Mouse (Mus musculus): ENCODE measurements at regions not wholly inside any gene's neighbourhood (a gene's known extent, or its start where the extent isn't known, plus 50 kb on each side); places are given as distances from the start of the nearest gene placed in this dataset.

DNA sequence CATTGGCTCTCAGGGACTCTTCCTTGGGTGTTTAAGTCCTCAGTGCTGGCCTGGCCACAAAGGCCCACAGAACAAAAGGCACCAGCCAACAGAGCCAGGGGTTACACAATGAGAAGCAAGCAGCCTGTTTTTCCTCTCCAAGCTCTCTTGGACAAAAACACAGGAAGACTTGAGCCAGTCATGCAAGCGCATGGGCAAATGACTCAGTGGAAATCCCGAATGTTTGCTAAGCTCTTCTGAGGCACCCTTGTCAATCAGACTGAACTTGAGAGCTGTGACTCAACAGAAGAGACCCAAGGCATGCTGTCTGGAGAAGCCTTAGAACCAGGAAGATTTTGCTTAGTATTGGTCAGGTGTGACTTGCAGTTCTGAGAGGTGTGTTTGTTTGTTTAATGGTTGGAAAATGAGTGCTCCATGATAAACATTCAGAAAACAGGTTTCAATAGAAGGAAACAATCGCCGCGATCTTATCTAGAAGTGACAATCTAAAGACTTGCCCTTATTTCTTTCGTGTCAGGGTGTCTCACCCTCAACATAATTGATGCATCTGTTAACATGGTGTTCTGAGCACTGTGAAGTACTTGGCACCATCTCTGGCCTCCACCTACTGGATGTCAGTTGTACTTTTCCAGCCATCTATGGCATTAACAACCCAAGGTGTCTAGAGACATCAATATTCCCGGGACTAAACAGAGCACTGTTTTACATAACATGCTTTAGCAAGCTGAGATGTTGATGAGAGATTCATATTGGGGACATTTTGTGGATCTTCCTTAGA is 124.0 kb upstream of the Tmc1 start:
- no peak for DNase-seq (ENCODE audit: low spot score in 2 of 2)

DNA sequence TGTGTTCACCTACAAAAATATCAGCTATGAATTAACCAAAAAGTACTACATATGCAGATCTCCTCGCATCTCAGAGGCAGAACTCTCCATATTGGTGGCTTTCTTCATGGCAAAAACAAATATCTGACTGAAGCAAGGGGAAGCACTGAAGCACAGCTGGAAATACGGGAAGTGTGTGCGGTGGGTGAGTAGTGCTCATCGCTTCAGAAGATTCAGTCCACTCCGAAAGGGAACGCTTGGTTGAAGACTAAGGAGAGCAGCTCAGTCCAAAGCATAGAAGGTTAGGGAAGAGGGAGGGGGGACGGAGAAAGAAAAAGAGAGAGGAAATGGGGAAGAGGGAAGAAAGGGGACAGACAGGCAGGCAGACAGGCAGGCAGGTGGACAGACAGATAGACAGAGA is 114.4 kb upstream of the Tmc1 start:
- no peak for DNase-seq (ENCODE audit: low spot score in 2 of 2)

DNA sequence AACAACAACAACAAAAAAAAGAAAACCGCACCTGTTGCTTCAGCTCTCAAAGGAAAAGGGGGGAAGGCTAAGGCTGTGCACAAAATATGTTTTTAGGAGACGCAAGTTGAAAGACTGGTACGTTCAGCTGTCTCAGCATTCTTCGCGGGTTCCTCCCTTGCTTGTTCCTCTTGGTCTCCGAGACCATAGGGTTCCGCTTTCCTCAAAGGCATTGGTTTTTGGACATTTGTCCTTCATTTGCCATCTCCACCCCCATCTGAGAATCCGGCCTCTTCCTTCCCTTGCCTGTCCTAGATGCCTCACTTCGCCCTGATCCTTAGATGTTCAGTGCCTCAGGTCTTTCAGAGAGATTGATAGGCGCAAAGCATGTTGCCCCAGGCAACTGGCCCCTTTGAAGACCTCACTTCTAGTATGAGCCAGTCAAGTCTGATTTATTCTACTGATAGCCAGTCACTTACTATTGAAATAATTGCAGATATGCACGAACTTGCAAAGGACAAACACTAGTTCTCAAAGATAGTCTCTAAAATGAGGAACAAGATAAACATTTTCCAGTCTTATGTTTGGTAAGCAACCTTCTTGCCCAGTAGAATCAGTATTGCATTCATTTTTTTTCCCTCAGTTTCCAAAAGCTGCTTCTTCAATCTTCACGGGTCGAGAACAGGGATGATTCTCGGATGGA is 112.6 kb upstream of the Tmc1 start:
- DNase-seq (ENCODE audit: low spot score in 2 of 2), result no peak

DNA sequence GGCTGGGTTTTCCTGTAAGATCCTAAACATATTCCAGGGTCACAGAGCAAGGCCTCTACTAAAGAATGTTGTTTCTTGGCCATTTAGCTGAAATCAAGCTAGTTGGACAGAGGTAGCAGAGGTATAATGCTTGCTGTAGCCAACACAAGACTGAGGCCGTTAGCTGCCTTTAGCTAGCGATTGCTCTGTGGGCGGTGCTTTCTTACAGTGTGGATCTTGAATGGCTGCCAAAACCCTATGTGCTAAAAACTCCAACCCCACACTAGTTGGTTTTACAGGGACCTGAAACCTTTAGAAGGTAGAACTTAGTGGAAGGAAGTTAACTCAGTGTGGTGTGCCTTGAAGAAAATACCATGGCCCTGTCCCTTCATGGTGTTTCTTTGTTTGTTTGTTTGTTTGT is 110.9 kb upstream of the Tmc1 start:
- no peak for DNase-seq (ENCODE audit: low spot score in 2 of 2)

DNA sequence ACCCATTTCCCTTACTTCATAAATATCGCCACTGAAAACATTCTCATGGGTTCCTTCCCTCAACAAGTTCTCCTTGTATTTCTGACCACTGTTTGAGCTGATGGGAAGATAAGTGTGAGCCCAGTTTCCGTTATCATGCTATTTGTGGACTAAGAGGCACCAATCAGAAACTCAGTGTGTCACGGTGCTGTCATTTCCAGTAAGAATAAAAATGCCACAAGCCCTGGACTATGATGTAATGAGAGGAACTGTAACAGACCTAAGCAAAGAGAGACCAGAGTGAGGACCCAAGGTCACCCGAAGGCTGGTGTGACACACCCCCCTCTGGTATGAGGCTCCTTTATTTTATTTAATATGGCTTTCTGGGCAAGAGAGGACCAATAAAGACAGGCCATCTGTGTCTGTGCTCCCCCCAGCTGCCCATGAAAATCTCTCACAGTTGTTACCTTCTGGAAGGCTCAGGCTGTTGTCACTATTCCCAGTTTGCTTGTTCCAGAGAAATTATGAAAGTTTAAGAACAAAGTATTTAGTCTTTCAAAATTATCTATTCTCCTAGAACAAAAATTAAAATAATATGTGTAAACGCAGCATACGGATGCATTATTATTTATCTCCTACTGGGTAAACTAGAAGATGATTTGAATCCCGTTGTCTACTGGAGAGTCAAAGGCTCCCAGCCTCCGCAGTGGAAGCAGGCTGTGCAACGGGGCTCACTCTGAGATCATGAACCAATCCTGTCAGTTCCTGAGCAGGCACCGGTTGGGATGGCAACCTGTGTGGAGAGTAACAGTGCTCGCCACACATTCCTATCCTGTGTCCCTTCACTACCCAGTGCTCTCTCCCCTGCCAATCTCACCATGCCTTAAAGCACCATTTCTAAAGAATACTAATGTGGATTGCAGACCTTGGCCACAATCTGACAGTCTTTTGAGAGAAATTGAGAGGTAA is 99.9 kb upstream of the Tmc1 start:
- no peak for DNase-seq (ENCODE audit: low spot score in 2 of 2)

DNA sequence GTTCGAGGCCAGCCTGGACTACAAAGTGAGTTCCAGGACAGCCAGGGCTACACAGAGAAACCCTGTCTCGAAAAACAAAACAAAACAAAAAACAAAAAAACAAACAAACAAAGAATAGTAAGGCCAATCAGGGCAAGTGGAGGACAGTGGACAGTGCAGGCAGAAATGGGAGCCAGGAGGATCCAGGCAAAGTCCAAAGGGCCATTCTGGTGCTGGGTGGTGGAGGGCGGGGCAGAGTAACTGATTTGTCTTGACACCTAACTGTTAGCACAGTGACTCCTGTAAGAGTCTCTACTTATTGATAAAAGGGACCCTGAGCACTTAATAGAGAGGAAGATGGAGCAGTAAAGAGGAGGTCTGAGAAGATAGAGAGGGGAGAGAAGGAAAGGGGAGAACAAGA is 98.8 kb upstream of the Tmc1 start:
- DNase-seq (ENCODE audit: low spot score in 2 of 2), result no peak

DNA sequence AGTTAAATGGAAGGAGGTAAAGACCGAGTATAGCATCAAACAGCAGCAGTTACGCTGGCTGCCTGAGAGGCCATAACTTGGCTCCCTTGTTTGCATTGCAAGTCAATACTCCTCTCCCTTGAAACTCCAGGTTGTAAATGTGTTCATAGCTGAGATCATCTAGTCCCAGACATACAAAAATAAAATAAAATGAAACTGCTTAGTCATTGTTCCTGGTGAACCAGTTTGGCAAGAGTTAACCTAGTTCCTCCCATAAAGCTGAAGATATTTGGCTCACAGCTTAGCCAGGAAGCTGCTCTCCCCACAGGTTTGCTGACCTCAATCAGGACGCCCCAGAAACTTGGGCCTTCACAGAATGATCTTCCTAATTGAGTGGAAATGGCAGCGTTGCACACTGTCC is 97.9 kb upstream of the Tmc1 start:
- no peak for DNase-seq (ENCODE audit: low spot score in 2 of 2)

DNA sequence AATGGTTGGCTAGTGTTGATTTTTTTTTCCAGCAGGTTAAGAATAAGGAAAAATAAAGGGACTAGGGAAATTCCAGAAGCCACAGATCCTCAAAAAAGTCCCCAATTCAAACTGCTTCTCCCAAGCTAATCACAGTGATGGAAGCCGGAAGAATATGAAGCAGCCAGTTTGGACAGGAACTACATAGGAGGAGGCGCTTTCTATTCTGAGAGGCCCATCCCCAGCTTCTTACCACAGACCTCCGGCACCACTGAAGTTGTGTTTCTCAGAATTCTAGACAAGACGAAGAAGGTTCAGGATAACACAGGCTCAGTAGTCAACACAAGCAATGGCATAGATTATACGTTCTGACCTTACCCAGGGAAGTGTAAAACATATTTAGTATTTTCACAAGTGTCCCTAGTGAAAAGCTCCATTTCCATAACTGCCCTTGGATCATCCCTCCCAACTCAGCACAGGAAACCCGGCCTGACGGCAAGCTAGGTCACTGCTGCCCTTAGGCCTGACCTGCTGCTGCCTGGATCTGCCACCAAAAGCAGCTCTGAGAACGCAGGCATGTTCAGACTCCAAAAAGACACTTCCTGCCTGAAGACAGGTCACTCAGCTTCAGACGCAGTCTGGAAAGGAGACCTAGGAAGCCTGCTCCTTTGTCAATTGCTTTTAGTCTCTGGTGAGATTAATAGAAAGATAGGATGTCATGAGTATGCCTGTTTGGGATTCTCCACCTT is 97.2 kb upstream of the Tmc1 start:
- no peak for DNase-seq (ENCODE audit: low spot score in 2 of 2)

DNA sequence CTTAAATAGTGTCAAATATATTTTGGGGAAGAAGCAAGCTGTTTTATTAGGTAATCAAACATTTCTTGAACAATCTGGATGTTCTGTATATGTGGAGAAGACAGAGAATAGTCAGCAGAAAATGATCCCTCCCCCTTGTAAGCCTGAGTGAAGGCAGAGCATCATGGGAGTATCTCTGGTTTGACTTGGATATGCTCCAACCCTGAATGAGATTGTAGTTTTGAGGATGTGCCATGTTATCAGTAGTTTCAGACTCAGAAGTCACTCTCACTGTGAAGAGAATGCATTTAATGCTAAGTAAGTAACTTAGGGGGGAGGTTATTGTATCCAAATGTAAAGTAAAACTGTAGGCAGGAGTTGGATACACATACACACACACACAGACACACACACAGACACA is 95.3 kb upstream of the Tmc1 start:
- no peak for DNase-seq (ENCODE audit: low spot score in 2 of 2)

DNA sequence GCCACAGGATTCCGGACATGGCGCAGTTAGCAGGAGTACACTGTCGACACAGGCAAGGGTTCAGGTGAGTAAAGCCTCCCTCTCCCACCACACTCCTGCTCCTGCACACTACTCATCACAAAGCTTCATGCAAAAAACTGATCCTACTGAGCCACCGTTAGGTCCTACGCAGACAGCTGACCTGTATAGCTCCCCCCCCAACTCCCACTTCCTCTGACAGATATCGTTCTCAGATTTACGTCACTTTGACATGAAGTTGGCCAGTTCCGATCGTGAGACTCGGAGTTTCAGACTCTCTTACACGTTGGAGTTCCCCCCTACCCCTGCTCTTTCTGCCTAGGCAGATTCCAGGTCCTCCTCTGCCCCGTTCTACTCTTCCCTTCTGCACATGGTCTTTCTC is 91.6 kb upstream of the Tmc1 start:
- no peak for DNase-seq (ENCODE audit: low spot score in 2 of 2)

DNA sequence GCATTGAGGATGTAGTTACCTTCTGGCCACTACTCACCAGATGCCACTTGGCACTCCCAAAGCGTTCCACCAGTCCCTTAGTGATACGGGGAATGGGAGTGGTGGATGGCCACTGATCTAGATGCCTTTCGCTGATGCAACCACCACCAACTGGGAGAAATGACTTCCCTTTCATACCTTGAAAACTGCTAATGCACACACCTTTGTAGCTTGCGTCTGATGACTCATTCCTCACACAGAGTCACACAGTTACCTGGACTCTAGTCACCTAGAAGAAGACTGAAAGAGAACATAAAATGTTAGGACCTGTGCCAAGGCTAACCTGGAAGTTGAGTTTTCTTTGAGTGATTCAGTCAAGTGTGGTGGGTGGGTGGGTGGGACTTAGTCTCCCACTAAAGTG is 90.0 kb upstream of the Tmc1 start:
- DNase-seq (ENCODE audit: low spot score in 2 of 2), result no peak

DNA sequence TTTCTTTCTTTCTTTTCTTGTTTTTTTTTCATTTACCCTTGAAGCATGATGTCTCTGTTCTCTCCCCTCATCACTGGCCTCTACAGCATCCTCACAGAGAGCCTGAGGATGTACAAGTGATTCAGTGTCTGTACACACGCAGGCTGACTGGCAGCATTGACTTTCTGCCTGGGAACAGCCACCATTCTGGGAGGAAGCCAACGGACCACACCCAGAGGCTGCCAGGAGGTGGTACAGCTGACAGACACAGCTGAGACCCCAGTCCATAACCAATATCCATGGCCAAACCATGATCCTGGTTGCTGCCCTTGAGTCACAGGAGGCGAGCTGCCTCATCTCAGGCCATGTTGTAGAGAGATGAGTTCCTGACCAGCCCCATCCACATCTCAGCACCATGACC is 88.5 kb upstream of the Tmc1 start:
- no peak for DNase-seq (ENCODE audit: low spot score in 2 of 2)

DNA sequence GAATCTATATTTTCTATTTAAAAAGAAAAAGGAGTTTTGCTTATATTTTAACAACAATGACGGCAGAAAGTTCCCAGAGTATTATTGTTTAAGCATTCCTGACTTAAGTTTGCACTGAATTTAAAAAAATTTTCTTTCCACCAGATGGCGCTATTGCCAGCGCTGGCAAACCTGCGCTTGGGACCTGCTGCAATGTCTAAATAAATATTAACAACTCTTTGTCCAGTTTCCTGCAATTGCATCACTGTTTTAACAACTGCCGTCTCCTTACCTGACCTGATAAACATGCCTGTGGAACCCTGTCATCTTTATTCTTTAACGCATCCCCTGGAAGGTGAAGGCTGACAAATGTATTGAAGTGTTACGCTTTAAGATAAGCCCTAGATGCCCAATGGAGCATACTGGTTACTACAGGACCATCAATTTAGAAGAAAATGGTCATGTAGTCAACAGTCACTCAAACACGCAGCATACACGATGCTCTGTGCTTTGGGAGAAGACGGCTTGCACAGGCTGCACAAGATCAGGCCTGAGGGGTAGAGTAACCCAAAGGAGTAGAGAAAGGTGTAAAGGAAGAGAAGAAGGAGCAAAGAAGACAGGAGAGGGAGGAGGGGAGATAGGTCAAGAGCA is 83.6 kb upstream of the Tmc1 start:
- no peak for DNase-seq (ENCODE audit: low spot score in 2 of 2)

DNA sequence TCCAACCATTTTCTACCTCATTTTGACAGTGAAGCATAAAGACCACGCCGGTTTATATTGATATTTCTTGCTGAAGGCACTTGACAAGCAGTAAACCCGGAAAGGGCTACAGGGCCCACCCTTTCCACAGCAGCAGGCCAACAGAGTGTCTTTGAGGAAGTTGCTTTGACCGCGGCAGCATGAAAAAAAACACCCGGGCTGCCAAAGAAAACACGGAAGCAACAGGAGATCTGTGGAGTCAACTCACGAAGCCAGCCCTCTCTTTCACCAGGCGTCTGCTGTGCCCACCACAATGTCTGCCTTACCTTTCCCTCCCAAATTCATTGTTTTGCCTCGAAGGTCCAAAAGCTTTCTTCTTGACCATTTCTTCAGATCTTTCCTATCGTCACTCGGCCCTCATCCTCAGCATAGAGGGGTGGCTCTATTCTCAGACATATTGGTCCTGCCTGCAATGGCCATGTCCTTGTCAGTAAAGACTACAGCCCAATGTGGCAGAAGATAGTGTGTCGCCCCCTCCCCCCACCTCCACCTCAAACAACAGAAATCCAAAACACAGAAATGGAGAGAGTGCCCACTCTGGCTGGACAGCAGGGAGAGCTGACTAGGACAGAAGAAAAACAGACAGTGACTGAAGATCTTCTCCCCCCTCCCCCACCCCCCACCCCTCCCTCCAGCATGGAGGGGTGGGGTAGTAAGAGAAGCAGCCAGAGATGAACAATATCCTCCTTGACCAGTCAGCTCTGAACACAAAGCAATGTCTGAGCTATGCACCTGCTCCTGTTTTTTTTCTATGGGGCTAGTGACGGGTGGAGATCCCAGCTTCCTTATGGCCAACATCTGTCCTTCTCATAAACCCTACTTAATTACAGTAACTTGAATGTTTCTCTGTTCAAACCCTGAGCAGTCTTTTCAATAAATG is 82.8 kb upstream of the Tmc1 start:
- DNase-seq (ENCODE audit: low spot score in 2 of 2), result peak; percentile 61 to 76

DNA sequence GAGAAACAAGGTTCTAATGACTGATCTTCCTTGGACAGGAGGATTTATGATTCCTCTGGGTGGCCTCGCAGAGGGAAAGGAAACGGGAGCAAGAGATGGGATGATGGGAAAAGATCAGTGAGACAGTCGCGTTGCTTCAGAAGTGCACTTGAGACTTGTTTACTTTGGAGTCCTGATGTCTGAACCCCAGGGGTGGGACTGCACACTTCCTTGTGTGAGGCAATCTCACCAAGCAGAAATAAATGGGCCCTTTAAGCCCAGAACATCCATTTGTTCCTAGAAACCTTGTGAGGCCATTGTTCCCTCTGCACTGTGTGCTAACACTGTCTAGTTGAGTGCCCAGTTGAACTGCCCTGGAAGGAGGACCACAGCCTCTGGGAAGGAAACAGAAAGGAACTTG is 81.5 kb upstream of the Tmc1 start:
- no peak for DNase-seq (ENCODE audit: low spot score in 2 of 2)

DNA sequence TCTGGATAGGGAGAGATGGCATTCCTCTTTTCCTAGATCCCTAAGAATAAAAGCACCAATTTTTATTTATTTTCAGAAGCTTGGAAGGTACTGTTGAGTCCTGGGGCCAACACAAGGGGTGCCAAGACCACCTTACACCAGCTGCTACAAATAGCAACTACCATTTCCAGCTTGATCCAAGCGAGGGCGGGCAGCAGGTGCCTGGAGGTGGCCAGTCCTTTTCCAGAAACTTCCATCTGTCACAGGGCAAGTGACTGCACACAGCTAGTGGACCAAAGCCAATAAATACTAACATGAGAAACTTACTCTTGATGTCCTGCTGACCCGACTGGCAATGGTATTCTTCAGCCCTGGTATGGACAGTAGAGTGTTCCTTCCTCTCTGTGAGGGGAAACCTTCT is 80.0 kb upstream of the Tmc1 start:
- DNase-seq (ENCODE audit: low spot score in 2 of 2), result no peak

DNA sequence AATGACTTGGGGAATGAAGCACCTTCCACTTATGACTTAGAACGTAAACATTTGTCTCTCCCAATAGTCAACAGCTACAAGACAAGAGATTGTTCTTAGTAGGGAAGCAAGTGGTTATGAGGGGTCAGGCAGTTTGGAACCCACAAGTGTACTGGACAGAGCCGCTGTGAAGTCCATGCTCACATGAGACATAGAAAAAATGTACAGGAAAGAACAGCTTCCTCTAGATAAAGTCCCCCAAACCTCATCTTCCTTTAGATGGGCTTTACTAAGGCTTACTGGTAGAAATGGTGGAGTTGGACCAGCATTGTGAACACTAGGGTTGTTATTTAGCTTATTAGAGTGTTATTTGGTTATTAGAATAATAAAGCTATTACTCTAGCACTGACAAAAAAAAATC is 78.6 kb upstream of the Tmc1 start:
- DNase-seq (ENCODE audit: low spot score in 2 of 2), result no peak

DNA sequence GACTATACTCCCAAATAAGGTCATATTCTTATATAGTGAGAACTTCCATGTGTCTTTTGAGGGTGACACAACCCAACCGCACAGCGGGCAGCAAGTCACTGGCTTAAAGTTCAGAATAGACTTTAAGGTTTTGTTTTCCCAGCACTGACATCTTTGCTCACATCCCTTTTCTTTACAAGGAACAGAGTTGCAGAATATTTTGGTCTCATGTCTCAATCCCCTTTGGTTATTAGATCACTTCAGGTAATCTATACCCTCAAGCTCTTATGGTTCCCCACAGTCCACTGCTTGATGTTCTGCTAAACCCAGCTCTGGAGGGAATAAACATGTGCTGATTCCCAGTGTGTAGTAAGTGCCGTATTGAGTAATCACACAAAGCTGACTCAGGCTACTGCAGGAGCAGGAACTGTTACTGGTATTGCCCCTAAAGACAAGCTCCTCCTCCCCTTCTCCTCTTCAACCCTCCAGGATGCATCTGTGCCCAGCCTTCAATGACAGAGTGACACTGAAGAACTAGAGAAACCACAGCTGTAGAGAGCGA is 77.8 kb upstream of the Tmc1 start:
- DNase-seq (ENCODE audit: low spot score in 2 of 2), result no peak

DNA sequence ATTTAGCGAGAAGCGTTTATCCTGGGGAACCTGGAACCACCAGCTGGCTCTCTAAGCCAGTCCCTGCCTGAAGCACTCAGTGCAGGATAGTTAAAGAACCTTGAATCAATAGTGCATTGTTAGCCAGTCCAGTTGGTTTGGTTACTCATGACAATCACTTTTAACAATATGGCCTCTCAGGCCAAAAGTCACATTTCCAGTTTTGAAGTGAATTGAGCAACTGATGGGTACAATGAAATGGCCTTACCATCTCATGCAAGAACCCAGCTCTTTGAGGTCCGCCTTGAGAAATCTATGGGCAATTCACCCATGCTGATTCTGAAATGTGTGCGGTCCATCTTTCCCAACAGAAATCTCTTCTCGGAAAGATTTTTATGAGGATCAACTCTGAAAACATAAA is 77.0 kb upstream of the Tmc1 start:
- DNase-seq (ENCODE audit: low spot score in 2 of 2), result no peak

DNA sequence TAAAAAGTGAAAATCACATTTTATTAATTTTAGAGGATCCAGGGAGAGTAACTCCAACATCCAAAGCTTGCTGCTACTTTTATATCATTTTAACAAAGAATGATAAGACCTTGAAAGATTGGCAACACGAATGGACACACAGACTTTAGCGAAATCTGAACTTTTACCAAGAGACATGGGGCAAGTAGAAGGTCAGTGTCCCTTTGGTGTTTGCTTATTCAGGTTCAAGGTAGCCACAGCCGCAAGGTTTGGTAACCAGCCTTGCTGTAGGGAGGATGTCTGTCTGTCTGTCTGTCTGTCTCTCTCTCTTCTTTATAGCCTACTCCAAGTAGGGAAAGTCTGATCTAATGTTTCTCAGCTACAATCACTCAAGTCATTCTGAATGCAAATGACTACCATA is 75.0 kb upstream of the Tmc1 start:
- DNase-seq (ENCODE audit: low spot score in 2 of 2), result no peak

Data from spleen, postnatal 4 days (tissue).